Comparison of ENCODE assay signal across 21 mouse cellular contexts in the genomic region with DNA sequence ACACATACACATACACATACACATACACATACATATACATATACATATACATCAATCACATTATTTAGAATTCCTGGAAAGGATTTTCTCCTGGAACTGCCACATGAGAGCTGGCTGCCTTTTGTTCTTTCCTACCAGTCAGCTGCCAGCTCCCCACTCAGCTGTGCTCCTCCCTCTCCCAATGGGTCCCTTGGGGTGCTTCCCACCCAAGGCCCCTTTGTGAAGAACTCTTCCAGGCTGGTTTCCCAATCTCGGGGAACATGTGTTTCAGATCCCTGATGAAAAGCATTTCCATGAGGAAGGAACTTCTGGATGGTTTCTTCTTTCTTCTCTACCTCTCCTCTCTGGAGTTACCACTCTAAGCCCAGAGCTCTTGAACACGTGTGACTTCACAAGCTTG.
"Had no signal": no experiment of that assay in that cellular context is flagged by ENCODE, and none has a peak within 500 bp of the region (broad histone marks: within the 10 kb centered on the region; RNA-seq: fewer than 3 reads in every experiment).

No protein-coding gene starts in this region.

- ATAC-seq: hindbrain, postnatal 0 days; intestine, embryonic 15.5 days; liver, postnatal 0 days had no signal

- H3K4me3 ChIP-seq: hindbrain, embryonic 13.5 days; hindbrain, embryonic 15.5 days; intestine, embryonic 15.5 days; layer of hippocampus, adult 2 months; left cerebral cortex, adult 2 months; limb, embryonic 10.5 days; limb, embryonic 12.5 days; liver, embryonic 13.5 days; liver, embryonic 15.5 days had no signal

- H3K27ac ChIP-seq: hindbrain, embryonic 13.5 days; hindbrain, embryonic 15.5 days; hindbrain, postnatal 0 days; intestine, embryonic 15.5 days; layer of hippocampus, adult 2 months; left cerebral cortex, adult 2 months; limb, embryonic 10.5 days; limb, embryonic 12.5 days; liver, embryonic 13.5 days; liver, embryonic 15.5 days had no signal

- H3K9ac ChIP-seq: hindbrain, embryonic 13.5 days; hindbrain, embryonic 15.5 days; intestine, embryonic 15.5 days; limb, embryonic 12.5 days; liver, embryonic 13.5 days; liver, embryonic 15.5 days; liver, postnatal 0 days had no signal

- H3K4me1 ChIP-seq: intestine, embryonic 15.5 days; liver, embryonic 13.5 days; liver, embryonic 15.5 days had no signal

- H3K36me3 ChIP-seq: hindbrain, embryonic 13.5 days; hindbrain, embryonic 15.5 days; intestine, embryonic 15.5 days; limb, embryonic 10.5 days; limb, embryonic 12.5 days; liver, embryonic 13.5 days; liver, embryonic 15.5 days had no signal

- DNase-seq: gastrocnemius, postnatal 36 days; heart, postnatal 36 days; kidney, adult 11 months; kidney, adult 2 months; kidney, postnatal 10 days; kidney, postnatal 25 days; kidney, postnatal 4 days; liver; liver, embryonic 13.5 days; liver, postnatal 0 days had no signal

- H3K9me3 ChIP-seq: hindbrain, embryonic 13.5 days; hindbrain, embryonic 15.5 days; intestine, embryonic 15.5 days; limb, embryonic 10.5 days; limb, embryonic 12.5 days; liver, embryonic 13.5 days; liver, embryonic 15.5 days had no signal

- H3K27me3 ChIP-seq: intestine, embryonic 15.5 days had no signal

- H3K4me2 ChIP-seq: heart, embryonic 11.5 days; hindbrain, embryonic 13.5 days; hindbrain, embryonic 15.5 days; intestine, embryonic 15.5 days; limb, embryonic 12.5 days; liver, embryonic 11.5 days; liver, embryonic 13.5 days; liver, embryonic 15.5 days had no signal
